In genomic region chr4:120687282-120687681, GRCm38 (mm10) we compare ENCODE assay signal across 19 mouse cellular contexts. TPM values are rescaled to one million over a fixed set of nuclear protein-coding genes. Genes with fewer than 3 reads are reported as not detected.
DNase-seq lines count a peak whose midpoint lies in the region; ATAC-seq and TF ChIP-seq lines count a peak whose summit lies in the region.
"Had no signal": no experiment of that assay in that cellular context is flagged by ENCODE, and none has a peak within 500 bp of the region (broad histone marks: within the 10 kb centered on the region; RNA-seq: fewer than 3 reads in every experiment).

No protein-coding gene starts in this region.

- ATAC-seq in limb, embryonic 13.5 days (ENCODE audit: low FRiP score, low read depth), result no peak
- ATAC-seq in neural tube, embryonic 12.5 days (ENCODE audit: low FRiP score, low read depth), result peak; percentile 61; the same call in 1 of the 2 replicates
- ATAC-seq: forebrain, embryonic 13.5 days; forebrain, postnatal 0 days; intestine, embryonic 15.5 days had no signal

- no peaks in the 10 kb centered on the region for H3K27me3 ChIP-seq in limb, embryonic 13.5 days
- H3K27me3 ChIP-seq in limb, embryonic 10.5 days (ENCODE audit: low read depth, poor library complexity, severe bottlenecking), result 0 out of 2 replicates have a peak, but pooled peaks cover 6% of the 10 kb centered on the region
- 0 out of 2 replicates have a peak, but pooled peaks cover 4% of the 10 kb centered on the region for H3K27me3 ChIP-seq in neural tube, embryonic 12.5 days (replicated peaks)
- no peaks in the 10 kb centered on the region for H3K27me3 ChIP-seq in thymus, adult 2 months (ENCODE audit: control insufficient read depth, insufficient read depth, low read length)
- H3K27me3 ChIP-seq: forebrain, embryonic 13.5 days; heart, embryonic 13.5 days; intestine, embryonic 15.5 days had no signal

- 0 out of 2 replicates have a peak, but pooled peaks cover 6% of the 10 kb centered on the region for H3K4me1 ChIP-seq in limb, embryonic 13.5 days
- no peaks in the 10 kb centered on the region for H3K4me1 ChIP-seq in limb, embryonic 10.5 days
- no peaks in the 10 kb centered on the region; the same call in 1 of the 2 replicates for H3K4me1 ChIP-seq in neural tube, embryonic 12.5 days
- no peaks in the 10 kb centered on the region for H3K4me1 ChIP-seq in thymus, adult 2 months (replicated peaks; ENCODE audit: control insufficient read depth, insufficient read depth, low read length)
- H3K4me1 ChIP-seq: forebrain, embryonic 13.5 days; intestine, embryonic 15.5 days had no signal

- intact Hi-C loops in gastrocnemius, adult 2 months (cut with DNase I), result no loop called here

- no peak overlapping the region for H3K4me3 ChIP-seq in gastrocnemius, adult 2 months
- H3K4me3 ChIP-seq in limb, embryonic 13.5 days, result no peak overlapping the region
- H3K4me3 ChIP-seq in limb, embryonic 10.5 days, result no peak overlapping the region
- H3K4me3 ChIP-seq in neural tube, embryonic 12.5 days, result no peak overlapping the region
- H3K4me3 ChIP-seq in thymus, adult 2 months (ENCODE audit: control insufficient read depth, insufficient read depth, low read length), result no peak overlapping the region
- H3K4me3 ChIP-seq: embryonic facial prominence, embryonic 10.5 days; forebrain, embryonic 13.5 days; heart, embryonic 13.5 days; intestine, embryonic 15.5 days had no signal

- peak; percentile 8 for DNase-seq in gastrocnemius, adult 2 months
- DNase-seq in gastrocnemius, postnatal 25 days, result no peak
- DNase-seq in limb, embryonic 10.5 days (ENCODE audit: low spot score), result no peak
- DNase-seq in neural tube, embryonic 10.5 days (ENCODE audit: extremely low spot score, low spot score), result no peak
- DNase-seq in thymus, adult 2 months, result no peak
- DNase-seq: adrenal gland, adult 2 months; adrenal gland, postnatal 25 days; cerebellum, adult 18-20 months; cerebellum, adult 9-11 months; forebrain, postnatal 0 days; gastrocnemius, postnatal 36 days; heart, adult 11 months; heart, postnatal 36 days had no signal

- TF ChIP-seq CTCF in gastrocnemius, adult 2 months (IDR thresholded peaks at IDR 0.05), result no peak
- TF ChIP-seq CTCF in thymus, adult 2 months (IDR thresholded peaks at IDR 0.05; ENCODE audit: borderline replicate concordance, control insufficient read depth, extremely low read depth, insufficient read depth, low read length, poor library complexity), result no peak

- H3K27ac ChIP-seq in gastrocnemius, adult 2 months, result no peak overlapping the region
- no peak overlapping the region for H3K27ac ChIP-seq in limb, embryonic 13.5 days
- H3K27ac ChIP-seq in limb, embryonic 10.5 days, result no peak overlapping the region
- H3K27ac ChIP-seq in neural tube, embryonic 12.5 days, result no peak overlapping the region
- H3K27ac ChIP-seq in thymus, adult 2 months (ENCODE audit: control insufficient read depth, insufficient read depth, low read length), result no peak overlapping the region
- H3K27ac ChIP-seq: embryonic facial prominence, embryonic 10.5 days; forebrain, embryonic 13.5 days; heart, embryonic 13.5 days; intestine, embryonic 15.5 days had no signal

- no peak for TF ChIP-seq POLR2A in thymus, adult 2 months (IDR thresholded peaks at IDR 0.05; ENCODE audit: control insufficient read depth, extremely low read depth, insufficient read depth, low read length, poor library complexity)

- no peaks in the 10 kb centered on the region for H3K9me3 ChIP-seq in limb, embryonic 13.5 days
- no peaks in the 10 kb centered on the region for H3K9me3 ChIP-seq in limb, embryonic 10.5 days (replicated peaks)
- H3K9me3 ChIP-seq in neural tube, embryonic 12.5 days, result no peaks in the 10 kb centered on the region
- H3K9me3 ChIP-seq: embryonic facial prominence, embryonic 10.5 days; forebrain, embryonic 13.5 days; heart, embryonic 13.5 days; intestine, embryonic 15.5 days had no signal

- WGBS in limb, embryonic 13.5 days, result 33% methylated on average over 6 of the region's 6 CpGs
- WGBS in limb, embryonic 10.5 days, result 39% methylated on average over 6 of the region's 6 CpGs
- 25% methylated on average over 6 of the region's 6 CpGs for WGBS in neural tube, embryonic 12.5 days
- 79% methylated on average over 6 of the region's 6 CpGs for WGBS in thymus, adult 2 months

- 0 out of 2 replicates have a peak overlapping the region, but pooled peaks have one; percentile 19 for H3K9ac ChIP-seq in limb, embryonic 13.5 days
- H3K9ac ChIP-seq in neural tube, embryonic 12.5 days, result no peak overlapping the region
- H3K9ac ChIP-seq: forebrain, embryonic 13.5 days; forebrain, postnatal 0 days; heart, embryonic 13.5 days; intestine, embryonic 15.5 days had no signal

- H3K36me3 ChIP-seq in limb, embryonic 13.5 days, result no peaks in the 10 kb centered on the region
- no peaks in the 10 kb centered on the region for H3K36me3 ChIP-seq in limb, embryonic 10.5 days
- H3K36me3 ChIP-seq in neural tube, embryonic 12.5 days, result no peaks in the 10 kb centered on the region
- H3K36me3 ChIP-seq in thymus, adult 2 months (ENCODE audit: control insufficient read depth, insufficient read depth, low read length), result no peaks in the 10 kb centered on the region
- H3K36me3 ChIP-seq: embryonic facial prominence, embryonic 10.5 days; heart, embryonic 13.5 days; intestine, embryonic 15.5 days had no signal

- H3K4me2 ChIP-seq in limb, embryonic 13.5 days (replicated peaks), result no peak overlapping the region
- no peak overlapping the region for H3K4me2 ChIP-seq in neural tube, embryonic 12.5 days (replicated peaks)
- H3K4me2 ChIP-seq: forebrain, embryonic 13.5 days; heart, embryonic 13.5 days; intestine, embryonic 15.5 days had no signal

RNA-seq across cellular contexts. Expression of gene Cited4, which starts 20.9 kb away (rescaled TPM):
- 10 to 100 TPM in 1 of 2 experiments, 1 to 10 TPM in 1; 9.9 to 16.3 TPM for total RNA-seq in gastrocnemius, adult 2 months (2021)
- 10 to 100 TPM; 15.0 to 32.1 TPM for total RNA-seq in gastrocnemius, postnatal 25 days (2021)
- polyA plus RNA-seq in limb, embryonic 13.5 days (2015; fragmentation: Nextera tagmentation; extraction: Ambion mirVana), result 1.7 and 2.6 TPM in 2 replicates
- 9.1 and 14.2 TPM in 2 replicates for polyA plus RNA-seq in limb, embryonic 10.5 days (2016; fragmentation: Nextera tagmentation; extraction: Ambion mirVana)
- polyA plus RNA-seq in neural tube, embryonic 12.5 days (2016; fragmentation: Nextera tagmentation; extraction: Ambion mirVana), result 3.7 and 4.3 TPM in 2 replicates
- 6.5 and 9.2 TPM in 2 replicates for polyA plus RNA-seq in thymus, adult 2 months (2012; rRNA removed)
